Mouse (Mus musculus) hindbrain, postnatal 0 days (tissue): ENCODE results near the gene Trim67. TPM values are rescaled to one million over a fixed set of nuclear protein-coding genes. Genes with fewer than 3 reads are reported as not detected.
"Not testable (repeated sequence)": the region's sequence is repeated elsewhere in the genome, so short reads cannot be mapped to it uniquely, and the experiment has no call there.

Experiments
- ATAC-seq: fragments of 200-750 bp; cut with Nextera tagmentation; 2 replicates; pipeline ENCODE4 v1.8.0; 2017; ENCODE audit warnings: mild to moderate bottlenecking, moderate TSS enrichment, moderate library complexity
- DNase-seq: peaks from one replicate; pipeline ENCODE4 v3.0.0-alpha.2; 2015; ENCODE audit warnings: low spot score
- H3K27ac ChIP-seq: fragments of 300-500 bp; sonication (generic); 2 replicates; pipeline ENCODE4 v1.5.1; 2014; ENCODE audit warnings: mild to moderate bottlenecking
- H3K27me3 ChIP-seq: fragments of 300-500 bp; sonication (generic); 2 replicates; pipeline ENCODE4 v1.6.1; 2014; ENCODE audit warnings: low read length, mixed read lengths; ENCODE audit not compliant: insufficient read depth
- H3K36me3 ChIP-seq: fragments of 300-500 bp; sonication (generic); 2 replicates; pipeline ENCODE4 v1.6.1; 2014; ENCODE audit warnings: low read length, mixed read lengths; ENCODE audit not compliant: insufficient read depth
- H3K4me1 ChIP-seq: fragments of 300-500 bp; sonication (generic); 2 replicates; pipeline ENCODE4 v1.6.1; 2014; ENCODE audit warnings: antibody characterized with exemption, low read length, mixed read lengths; ENCODE audit not compliant: insufficient read depth
- H3K4me2 ChIP-seq: fragments of 300-500 bp; sonication (generic); 2 replicates; pipeline ENCODE4 v1.6.1; 2014; ENCODE audit warnings: low read depth, mild to moderate bottlenecking, low read length, moderate library complexity, mixed read lengths
- H3K4me3 ChIP-seq: fragments of 300-500 bp; sonication (generic); 2 replicates; pipeline ENCODE4 v1.5.1; 2014; ENCODE audit warnings: low read length
- H3K9ac ChIP-seq: fragments of 300-500 bp; sonication (generic); replicated peaks from 2 replicates; pipeline ENCODE4 v1.6.1; 2014; ENCODE audit warnings: mild to moderate bottlenecking, low read length, moderate library complexity, mixed read lengths
- H3K9me3 ChIP-seq: fragments of 300-500 bp; sonication (generic); 2 replicates; pipeline ENCODE4 v1.6.1; 2016; ENCODE audit warnings: low read length, mixed read lengths
- CTCF ChIP-seq: IDR thresholded peaks from 2 replicates; pipeline ENCODE4 v1.5.1; 2016; ENCODE audit warnings: antibody characterized with exemption, control low read depth, low read depth
- WGBS: fragments of 180-500 bp; shearing (Covaris S2); extraction: QIAGEN DNeasy Blood & Tissue Kit; methylation state at CpG from one replicate; pipeline ENCODE4 v1.1.7; 2014; 5-methylcytosine and 5-hydroxymethylcytosine counted together
- polyA plus RNA-seq: library from polyadenylated mRNA; unstranded; fragments of >200 nt; fragmentation: Nextera tagmentation; extraction: Ambion mirVana; gene quantifications from 2 replicates; pipeline ENCODE4 v1.2.1, GENCODE M21; 2015
- total RNA-seq: library from RNA; depleted of rRNA; stranded (reverse); fragments of >200 nt; gene quantifications from 2 replicates; pipeline ENCODE4 v1.2.3, GENCODE M21; 2014

Trim67 gene
- total and polyA plus RNA-seq, 2 experiments from 2014 or later = 19.5 to 75.3 TPM

DNA sequence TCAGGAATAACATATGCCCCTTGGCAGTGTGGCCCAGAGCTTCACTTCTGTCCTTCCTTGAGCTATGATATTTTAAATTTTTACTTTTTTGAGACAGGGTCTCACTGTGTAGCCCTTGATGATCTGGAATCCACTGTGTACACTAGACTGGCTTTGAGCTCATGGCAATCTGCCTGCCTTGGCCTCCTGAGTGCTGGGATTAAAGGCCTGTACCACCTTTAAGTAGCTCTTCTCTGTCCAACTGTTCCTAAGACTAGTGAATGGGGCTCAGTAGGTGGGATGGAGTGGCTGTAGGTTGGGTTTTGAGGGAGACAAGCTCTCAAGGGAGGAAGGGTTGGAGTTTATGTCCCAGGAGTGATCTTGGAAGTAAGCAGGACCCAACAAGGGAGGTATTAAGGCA is 43.0 kb downstream of the Trim67 start:
- no peak for ATAC-seq
- no peak for TF ChIP-seq CTCF
- H3K4me1 ChIP-seq = no peaks in the 10 kb centered on the region

DNA sequence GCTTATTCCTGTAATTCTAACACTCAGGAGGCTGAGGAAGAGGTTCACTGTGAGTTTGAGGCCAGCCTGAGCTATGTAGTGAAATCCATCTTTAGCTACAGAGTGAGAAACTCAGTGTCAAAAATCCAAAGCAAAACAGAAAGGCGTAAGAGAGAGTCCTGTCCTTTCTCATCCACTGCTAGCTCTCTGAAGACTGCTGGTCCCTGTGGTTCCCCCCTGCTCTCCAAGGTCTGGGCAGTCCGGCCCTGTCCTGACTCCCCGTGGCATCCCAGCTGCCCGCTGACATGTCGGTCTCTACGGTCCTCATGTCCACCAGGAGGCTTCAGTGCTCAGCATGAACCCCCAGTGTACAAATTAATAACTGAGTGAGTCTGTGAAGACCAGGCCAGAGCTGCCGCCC is 43.4 kb downstream of the Trim67 start:
- no peaks in the 10 kb centered on the region for H3K9me3 ChIP-seq
- 75% methylated on average over 7 of the region's 7 CpGs for WGBS
- no peaks in the 10 kb centered on the region for H3K4me1 ChIP-seq
- ATAC-seq (no peak), DNase-seq (no peak)
- no peak for TF ChIP-seq CTCF
- H3K27ac ChIP-seq = no peak overlapping the region
- H3K9ac ChIP-seq = no peak overlapping the region
- H3K27me3 ChIP-seq = no peaks in the 10 kb centered on the region
- H3K4me3 ChIP-seq = no peak overlapping the region
- no peak overlapping the region for H3K4me2 ChIP-seq
- H3K36me3 ChIP-seq = peaks cover 17% of the 10 kb centered on the region

More for the DNA sequence above, 43.0 kb downstream of the Trim67 start:
- no peaks in the 10 kb centered on the region for H3K9me3 ChIP-seq
- no peak overlapping the region for H3K27ac ChIP-seq
- no peak for DNase-seq
- H3K4me2 ChIP-seq = no peak overlapping the region
- H3K9ac ChIP-seq = no peak overlapping the region
- no peak overlapping the region for H3K4me3 ChIP-seq
- peaks cover 17% of the 10 kb centered on the region for H3K36me3 ChIP-seq
- no peaks in the 10 kb centered on the region for H3K27me3 ChIP-seq

DNA sequence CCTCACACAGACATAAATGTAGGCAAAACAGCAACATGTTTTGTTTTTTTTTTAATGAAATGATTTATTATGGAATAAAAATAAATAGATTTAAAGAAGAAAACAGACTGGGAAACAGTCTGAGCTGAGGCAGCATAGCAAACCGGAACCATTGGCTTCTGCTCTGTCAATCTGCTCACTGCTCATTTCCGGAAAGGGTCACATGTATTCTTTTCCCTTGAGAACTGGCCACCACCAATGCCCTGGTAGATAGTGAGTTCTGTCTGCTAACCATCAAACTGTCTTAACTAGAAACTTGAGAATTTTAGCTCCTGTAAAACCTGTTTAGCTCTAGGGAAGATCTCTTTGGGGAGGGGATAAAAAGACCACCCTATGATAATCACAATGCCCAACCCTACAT is 44.0 kb downstream of the Trim67 start:
- peaks cover 17% of the 10 kb centered on the region for H3K36me3 ChIP-seq
- H3K27ac ChIP-seq = no peak overlapping the region
- H3K4me1 ChIP-seq = no peaks in the 10 kb centered on the region
- DNase-seq (no peak), ATAC-seq (no peak)
- no peak overlapping the region for H3K9ac ChIP-seq
- H3K9me3 ChIP-seq = no peaks in the 10 kb centered on the region
- WGBS = 78% methylated on average over 2 of the region's 2 CpGs
- no peak for TF ChIP-seq CTCF
- no peak overlapping the region for H3K4me3 ChIP-seq
- no peaks in the 10 kb centered on the region for H3K27me3 ChIP-seq
- H3K4me2 ChIP-seq = no peak overlapping the region

DNA sequence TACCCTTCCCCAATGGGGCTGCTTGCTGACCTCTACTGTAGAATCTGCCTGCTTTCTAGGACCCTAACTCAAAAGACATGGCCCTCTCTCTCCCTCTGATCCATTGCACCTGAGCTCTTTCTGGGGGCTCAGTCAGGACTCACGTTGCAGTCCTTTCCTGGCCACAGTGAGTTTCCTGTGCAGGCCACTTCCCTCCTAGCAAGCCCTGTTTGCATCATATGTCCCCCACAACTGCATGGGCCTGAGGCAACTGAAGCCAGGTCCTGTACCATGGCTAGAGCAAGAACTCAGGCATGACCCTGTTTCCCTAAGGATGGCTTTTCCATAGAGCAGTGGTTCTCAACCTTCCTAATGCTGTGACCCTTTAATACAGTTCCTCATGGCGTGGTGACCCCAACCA is 45.1 kb downstream of the Trim67 start:
- H3K27ac ChIP-seq = no peak overlapping the region

DNA sequence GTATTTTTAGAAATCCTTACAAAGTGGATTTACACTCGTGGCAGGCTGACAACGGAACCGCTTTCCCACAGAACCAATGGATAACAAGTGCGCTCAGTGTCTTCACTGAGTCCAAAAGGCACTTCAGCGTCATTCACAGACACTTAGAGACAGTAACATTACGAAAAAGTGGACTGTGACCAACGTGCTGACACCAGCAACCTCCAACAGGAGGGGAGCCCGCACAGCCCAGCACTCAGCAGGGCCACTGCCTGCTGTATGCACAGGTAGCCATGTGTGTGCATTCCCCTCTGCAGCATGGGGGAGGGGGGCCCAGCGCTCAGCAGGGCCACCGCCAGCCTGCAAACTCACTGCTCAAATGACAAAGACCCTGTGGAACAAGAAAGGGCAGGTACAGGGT is 46.5 kb downstream of the Trim67 start:
- Histone ChIP-seq H3K4me1 (no peaks in the 10 kb centered on the region), H3K27me3 (no peaks in the 10 kb centered on the region), H3K9me3 (no peaks in the 10 kb centered on the region), H3K4me3 (no peak overlapping the region), H3K9ac (no peak overlapping the region), H3K27ac (no peak overlapping the region), H3K4me2 (no peak overlapping the region), H3K36me3 (peaks cover 17% of the 10 kb centered on the region)
- WGBS = 91% methylated on average over 10 of the region's 10 CpGs
- ATAC-seq = no peak
- no peak for DNase-seq
- no peak for TF ChIP-seq CTCF

More for the DNA sequence above, 45.1 kb downstream of the Trim67 start:
- WGBS = 80% methylated on average over 2 of the region's 2 CpGs
- H3K9me3 ChIP-seq = no peaks in the 10 kb centered on the region
- TF ChIP-seq CTCF = no peak
- ATAC-seq (no peak), DNase-seq (no peak)
- H3K4me1 ChIP-seq = no peaks in the 10 kb centered on the region
- no peak overlapping the region for H3K4me2 ChIP-seq
- H3K9ac ChIP-seq = no peak overlapping the region
- peaks cover 17% of the 10 kb centered on the region for H3K36me3 ChIP-seq
- no peak overlapping the region for H3K4me3 ChIP-seq
- H3K27me3 ChIP-seq = no peaks in the 10 kb centered on the region

DNA sequence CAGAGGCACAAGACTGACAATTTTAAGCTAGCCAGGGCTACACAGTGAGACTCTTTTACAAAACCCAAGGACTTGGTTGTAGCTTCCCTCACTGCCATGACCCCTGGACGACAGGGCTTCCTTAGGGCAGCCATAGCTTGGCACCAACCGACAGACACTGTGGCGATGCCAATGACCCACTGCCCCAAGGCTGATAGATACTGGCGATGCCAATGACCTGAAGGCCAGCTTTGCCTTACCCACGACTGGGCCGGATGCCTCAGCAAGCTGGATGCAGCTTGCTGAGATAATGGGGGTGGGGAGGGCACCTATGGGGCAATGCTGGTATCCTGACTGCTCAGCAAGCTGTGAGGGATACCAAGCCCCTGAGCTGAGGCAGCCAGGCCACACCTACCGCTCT is 48.0 kb downstream of the Trim67 start:
- Histone ChIP-seq H3K9me3 (no peaks in the 10 kb centered on the region), H3K9ac (no peak overlapping the region), H3K4me2 (no peak overlapping the region), H3K27ac (no peak overlapping the region), H3K27me3 (no peaks in the 10 kb centered on the region), H3K4me3 (no peak overlapping the region), H3K4me1 (no peaks in the 10 kb centered on the region), H3K36me3 (peaks cover 17% of the 10 kb centered on the region)
- DNase-seq = no peak
- 88% methylated on average over 7 of the region's 7 CpGs for WGBS
- no peak for ATAC-seq
- no peak for TF ChIP-seq CTCF

DNA sequence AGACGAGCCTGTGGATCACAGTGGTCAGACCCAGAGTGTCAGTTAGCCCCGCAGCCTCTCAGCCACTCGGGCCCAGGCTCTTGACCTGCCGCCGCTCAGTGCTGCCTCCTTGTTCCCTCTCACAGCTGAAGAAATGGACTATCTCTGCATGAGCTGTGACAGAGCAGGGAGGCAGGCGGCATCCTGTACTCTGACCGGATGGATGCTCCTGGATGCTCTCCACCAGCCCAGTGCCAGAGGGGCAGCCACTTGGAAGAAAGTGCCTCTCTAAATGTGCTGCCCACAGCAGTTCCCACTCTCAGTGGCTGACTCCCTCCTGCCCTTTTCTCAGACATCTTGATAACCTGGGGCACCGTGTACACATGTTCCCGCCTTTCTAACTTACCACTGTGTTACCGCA is 48.9 kb downstream of the Trim67 start:
- Histone ChIP-seq H3K36me3 (peaks cover 17% of the 10 kb centered on the region), H3K27me3 (no peaks in the 10 kb centered on the region), H3K4me3 (no peak overlapping the region), H3K27ac (no peak overlapping the region), H3K4me1 (no peaks in the 10 kb centered on the region), H3K9me3 (no peaks in the 10 kb centered on the region), H3K9ac (no peak overlapping the region), H3K4me2 (no peak overlapping the region)
- no peak for ATAC-seq
- no peak for TF ChIP-seq CTCF
- WGBS = 93% methylated on average over 10 of the region's 10 CpGs
- no peak for DNase-seq

DNA sequence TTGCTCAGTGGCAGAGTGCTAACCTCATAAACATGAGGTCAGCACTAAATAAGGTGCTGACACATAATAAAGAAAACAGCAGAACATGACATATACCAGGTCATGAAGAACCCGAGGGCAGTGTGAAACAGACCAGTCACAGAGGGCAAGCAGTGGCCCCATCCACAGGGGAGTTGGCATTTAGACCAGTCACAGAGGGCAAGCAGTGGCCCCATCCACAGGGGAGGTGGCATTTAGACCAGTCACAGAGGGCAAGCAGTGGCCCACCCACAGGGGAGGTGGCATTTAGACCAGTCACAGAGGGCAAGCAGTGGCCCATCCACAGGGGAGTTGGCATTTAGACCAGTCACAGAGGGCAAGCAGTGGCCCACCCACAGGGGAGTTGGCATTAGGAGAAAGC is 50.0 kb downstream of the Trim67 start:
- H3K27ac ChIP-seq, H3K4me3 ChIP-seq, ATAC-seq, H3K9me3 ChIP-seq, H3K9ac ChIP-seq, H3K4me1 ChIP-seq, DNase-seq, H3K4me2 ChIP-seq, H3K27me3 ChIP-seq: not testable (repeated sequence)
- H3K36me3 ChIP-seq = peaks cover 17% of the 10 kb centered on the region
- WGBS = 91% methylated on average over 1 of the region's 1 CpGs
